Mouse (Mus musculus) spleen, adult 2 months (tissue): ENCODE data around the gene Syt16. TPM values are rescaled to one million over a fixed set of nuclear protein-coding genes. Genes with fewer than 3 reads are reported as not detected.

ENCODE experiments used
- DNase-seq, 2 experiments: peaks; one replicate each; pipeline versions ENCODE4 v3.0.0 to v3.0.0-alpha.2; 2012 to 2021; ENCODE audit warnings: low spot score in 2 of 2, low read depth in 1 of 2
- H3K27ac ChIP-seq: fragments of 200-500 bp; 2 replicates; pipeline ENCODE4 v1.5.1; 2012; ENCODE audit warnings: low read length, inconsistent platforms; ENCODE audit not compliant: insufficient read depth
- H3K27me3 ChIP-seq: fragments of 200-500 bp; 2 replicates; pipeline ENCODE4 v1.6.1; 2012; ENCODE audit warnings: mild to moderate bottlenecking, moderate library complexity, low read length, inconsistent platforms; ENCODE audit not compliant: control insufficient read depth, insufficient read depth
- H3K36me3 ChIP-seq: fragments of 200-500 bp; 2 replicates; pipeline ENCODE4 v1.6.1; 2012; ENCODE audit warnings: mild to moderate bottlenecking, low read length, inconsistent platforms; ENCODE audit not compliant: control insufficient read depth, insufficient read depth
- H3K4me1 ChIP-seq: fragments of 200-500 bp; 2 replicates; pipeline ENCODE4 v1.6.1; 2011; ENCODE audit warnings: inconsistent platforms; ENCODE audit not compliant: control insufficient read depth, insufficient read depth, insufficient read length
- H3K4me3 ChIP-seq: fragments of 200-500 bp; 2 replicates; pipeline ENCODE4 v1.5.1; 2011; ENCODE audit warnings: mild to moderate bottlenecking, inconsistent platforms; ENCODE audit not compliant: insufficient read depth, insufficient read length; ENCODE audit errors: extremely low read depth
- CTCF ChIP-seq: fragments of 200-500 bp; IDR thresholded peaks from 2 replicates; pipeline ENCODE4 v1.5.1; 2011; ENCODE audit warnings: mild to moderate bottlenecking, inconsistent platforms; ENCODE audit not compliant: insufficient read depth, insufficient read length, insufficient replicate concordance; ENCODE audit errors: extremely low read depth
- POLR2A ChIP-seq: fragments of 200-500 bp; IDR thresholded peaks from 2 replicates; pipeline ENCODE4 v1.6.1; 2011; ENCODE audit warnings: low read depth, low read length, inconsistent platforms
- WGBS: fragments of 180-500 bp; shearing (Covaris S2); methylation state at CpG from one replicate; pipeline ENCODE4 v1.1.7; 2018; 5-methylcytosine and 5-hydroxymethylcytosine counted together
- polyA plus RNA-seq: library from polyadenylated mRNA; depleted of rRNA; stranded (reverse); fragments of >200 nt; gene quantifications from 2 replicates; pipeline ENCODE4 v1.2.3, GENCODE M21; 2012

The Syt16 gene
- polyA plus RNA-seq, 1 experiment: not detected

- TF ChIP-seq CTCF: no peak
- no peak for TF ChIP-seq POLR2A
- H3K4me1 ChIP-seq: no peaks in the 10 kb centered on the region
- DNase-seq: no peak
- H3K27me3 ChIP-seq: no peaks in the 10 kb centered on the region
- H3K27ac ChIP-seq: no peak overlapping the region
- H3K4me3 ChIP-seq: no peak overlapping the region
- no peaks in the 10 kb centered on the region for H3K36me3 ChIP-seq
- 88% methylated on average over 3 of the region's 3 CpGs for WGBS
Measured at GRCm38 (mm10) chr12:74081122-74081521, 83.7 kb downstream of the Syt16 start.

- TF ChIP-seq CTCF (no peak), POLR2A (no peak)
- H3K4me1 ChIP-seq: no peaks in the 10 kb centered on the region
- H3K27me3 ChIP-seq: no peaks in the 10 kb centered on the region
- DNase-seq: no peak
- 85% methylated on average over 5 of the region's 5 CpGs for WGBS
- no peak overlapping the region for H3K4me3 ChIP-seq
- no peaks in the 10 kb centered on the region for H3K36me3 ChIP-seq
- H3K27ac ChIP-seq: no peak overlapping the region
Measured at GRCm38 (mm10) chr12:74084389-74084788, 86.9 kb downstream of the Syt16 start.

GRCm38 (mm10) chr12:74087086-74087485 lies 89.6 kb downstream of the Syt16 start:
- WGBS: 90% methylated on average over 8 of the region's 8 CpGs
- no peak for DNase-seq
- no peaks in the 10 kb centered on the region for H3K27me3 ChIP-seq
- H3K4me3 ChIP-seq: no peak overlapping the region
- TF ChIP-seq CTCF: no peak
- TF ChIP-seq POLR2A: no peak
- H3K27ac ChIP-seq: no peak overlapping the region
- no peaks in the 10 kb centered on the region for H3K36me3 ChIP-seq
- H3K4me1 ChIP-seq: no peaks in the 10 kb centered on the region

- no peaks in the 10 kb centered on the region for H3K27me3 ChIP-seq
- no peak for TF ChIP-seq CTCF
- TF ChIP-seq POLR2A: no peak
- H3K36me3 ChIP-seq: no peaks in the 10 kb centered on the region
- H3K4me1 ChIP-seq: no peaks in the 10 kb centered on the region
- H3K4me3 ChIP-seq: no peak overlapping the region
- no peak for DNase-seq
- no peak overlapping the region for H3K27ac ChIP-seq
- 95% methylated on average over 1 of the region's 1 CpGs for WGBS
Measured at GRCm38 (mm10) chr12:74089342-74090131, 92.1 kb downstream of the Syt16 start.

GRCm38 (mm10) chr12:74092546-74092945 lies 95.1 kb downstream of the Syt16 start:
- no peak for TF ChIP-seq CTCF
- WGBS: 89% methylated on average over 5 of the region's 5 CpGs
- Histone ChIP-seq H3K27me3 (no peaks in the 10 kb centered on the region), H3K36me3 (no peaks in the 10 kb centered on the region), H3K27ac (no peak overlapping the region), H3K4me3 (no peak overlapping the region), H3K4me1 (no peaks in the 10 kb centered on the region)
- DNase-seq: no peak

- H3K4me1 ChIP-seq: no peaks in the 10 kb centered on the region
- H3K36me3 ChIP-seq: no peaks in the 10 kb centered on the region
- no peak overlapping the region for H3K27ac ChIP-seq
- no peak overlapping the region for H3K4me3 ChIP-seq
- H3K27me3 ChIP-seq: no peaks in the 10 kb centered on the region
- TF ChIP-seq CTCF (no peak), POLR2A (no peak)
- WGBS: 59% methylated on average over 8 of the region's 8 CpGs
- no peak for DNase-seq
Measured at GRCm38 (mm10) chr12:74093110-74093509, 95.6 kb downstream of the Syt16 start.

- H3K36me3 ChIP-seq: no peaks in the 10 kb centered on the region
- H3K4me3 ChIP-seq: no peak overlapping the region
- H3K27me3 ChIP-seq: no peaks in the 10 kb centered on the region
- H3K4me1 ChIP-seq: no peaks in the 10 kb centered on the region
- H3K27ac ChIP-seq: no peak overlapping the region
- 79% methylated on average over 5 of the region's 5 CpGs for WGBS
- no peak for DNase-seq
- TF ChIP-seq CTCF (no peak), POLR2A (no peak)
Measured at GRCm38 (mm10) chr12:74094701-74095100, 97.2 kb downstream of the Syt16 start.
